Mouse (Mus musculus) lung, embryonic 15.5 days (tissue): ENCODE measurements around the gene Copb1. TPM values are rescaled to one million over a fixed set of nuclear protein-coding genes. Genes with fewer than 3 reads are reported as not detected.
A peak's percentile ranks its signal among the peaks of the same experiment; 100 is the strongest.
"Not testable (repeated sequence)": the region's sequence is repeated elsewhere in the genome, so short reads cannot be mapped to it uniquely, and the experiment has no call there.

Experiments
- ATAC-seq: fragments of 200-750 bp; cut with Nextera tagmentation; 2 replicates; pipeline ENCODE4 v1.8.0; 2017; ENCODE audit warnings: moderate number of reproducible peaks, borderline replicate concordance; ENCODE audit not compliant: low FRiP score, low TSS enrichment; ENCODE audit errors: extremely low read depth
- H3K27ac ChIP-seq: fragments of 300-500 bp; sonication (generic); 2 replicates; pipeline ENCODE4 v1.5.1; 2015; ENCODE audit warnings: moderate library complexity, mild to moderate bottlenecking, inconsistent platforms
- H3K27me3 ChIP-seq: fragments of 300-500 bp; sonication (generic); 2 replicates; pipeline ENCODE4 v1.6.1; 2015; ENCODE audit warnings: inconsistent platforms
- H3K36me3 ChIP-seq: fragments of 300-500 bp; sonication (generic); 2 replicates; pipeline ENCODE4 v1.6.1; 2015; ENCODE audit warnings: inconsistent platforms
- H3K4me1 ChIP-seq: fragments of 300-500 bp; sonication (generic); 2 replicates; pipeline ENCODE4 v1.6.1; 2015; ENCODE audit warnings: inconsistent platforms
- H3K4me2 ChIP-seq: fragments of 300-500 bp; sonication (generic); 2 replicates; pipeline ENCODE4 v1.6.1; 2015; ENCODE audit warnings: inconsistent platforms, mild to moderate bottlenecking, moderate library complexity
- H3K4me3 ChIP-seq: fragments of 300-500 bp; sonication (generic); 2 replicates; pipeline ENCODE4 v1.5.1; 2015; ENCODE audit warnings: mild to moderate bottlenecking, inconsistent platforms
- H3K9ac ChIP-seq: fragments of 300-500 bp; sonication (generic); 2 replicates; pipeline ENCODE4 v1.6.1; 2015; ENCODE audit warnings: inconsistent platforms
- H3K9me3 ChIP-seq: fragments of 300-500 bp; sonication (generic); 2 replicates; pipeline ENCODE4 v1.6.1; 2016; ENCODE audit warnings: inconsistent platforms
- WGBS: fragments of 180-500 bp; shearing (Covaris S2); methylation state at CpG from one replicate; pipeline ENCODE4 v1.1.7; 2015; 5-methylcytosine and 5-hydroxymethylcytosine counted together
- polyA plus RNA-seq: library from polyadenylated mRNA; unstranded; fragments of >200 nt; fragmentation: Nextera tagmentation; extraction: Ambion mirVana; gene quantifications from 2 replicates; pipeline ENCODE4 v1.2.1, GENCODE M21; 2015

Copb1 gene
- polyA plus RNA-seq, 1 experiment from 2014 or later = 126 TPM

GRCm38 (mm10) chr7:114213537-114213936 is 41.0 kb downstream of the Copb1 start:
- Histone ChIP-seq H3K27me3 (no peaks in the 10 kb centered on the region), H3K9ac (no peak overlapping the region), H3K4me2 (no peak overlapping the region), H3K9me3 (no peaks in the 10 kb centered on the region), H3K36me3 (peaks cover 37% of the 10 kb centered on the region), H3K27ac (no peak overlapping the region), H3K4me1 (no peaks in the 10 kb centered on the region), H3K4me3 (no peak overlapping the region)
- no peak for ATAC-seq
- WGBS = 49% methylated on average over 2 of the region's 2 CpGs

GRCm38 (mm10) chr7:114210618-114211017 is 43.9 kb downstream of the Copb1 start:
- H3K36me3 ChIP-seq = peaks cover 19% of the 10 kb centered on the region
- no peak overlapping the region for H3K4me3 ChIP-seq
- H3K4me1 ChIP-seq = no peaks in the 10 kb centered on the region
- no peak overlapping the region for H3K4me2 ChIP-seq
- H3K9ac ChIP-seq = no peak overlapping the region
- H3K9me3 ChIP-seq = no peaks in the 10 kb centered on the region
- 32% methylated on average over 3 of the region's 3 CpGs for WGBS
- H3K27me3 ChIP-seq = no peaks in the 10 kb centered on the region
- no peak for ATAC-seq
- H3K27ac ChIP-seq = no peak overlapping the region

GRCm38 (mm10) chr7:114209841-114210240 is 44.7 kb downstream of the Copb1 start:
- no peaks in the 10 kb centered on the region for H3K9me3 ChIP-seq
- no peaks in the 10 kb centered on the region for H3K4me1 ChIP-seq
- ATAC-seq = no peak
- no peak overlapping the region for H3K4me3 ChIP-seq
- no peak overlapping the region for H3K27ac ChIP-seq
- WGBS = 91% methylated on average over 1 of the region's 1 CpGs
- H3K36me3 ChIP-seq = peaks cover 15% of the 10 kb centered on the region
- no peaks in the 10 kb centered on the region for H3K27me3 ChIP-seq
- H3K4me2 ChIP-seq = no peak overlapping the region
- H3K9ac ChIP-seq = no peak overlapping the region

GRCm38 (mm10) chr7:114203491-114204359 is 50.8 kb downstream of the Copb1 start:
- H3K4me2 ChIP-seq = no peak overlapping the region
- WGBS = 27% methylated on average over 9 of the region's 9 CpGs

GRCm38 (mm10) chr7:114202972-114203404 is 51.5 kb downstream of the Copb1 start:
- peak; percentile 88 for ATAC-seq
- H3K4me3 ChIP-seq = no peak overlapping the region
- no peaks in the 10 kb centered on the region for H3K9me3 ChIP-seq
- H3K27me3 ChIP-seq = no peaks in the 10 kb centered on the region
- WGBS = 36% methylated on average over 5 of the region's 5 CpGs
- H3K4me2 ChIP-seq = no peak overlapping the region
- no peaks in the 10 kb centered on the region for H3K36me3 ChIP-seq
- no peak overlapping the region for H3K9ac ChIP-seq
- peaks cover 45% of the 10 kb centered on the region for H3K4me1 ChIP-seq
- peak overlapping the region; percentile 63; the same call in 1 of the 2 replicates for H3K27ac ChIP-seq

More at GRCm38 (mm10) chr7:114203491-114204359, 50.8 kb downstream of the Copb1 start:
- no peaks in the 10 kb centered on the region for H3K27me3 ChIP-seq
- H3K9ac ChIP-seq = no peak overlapping the region
- peaks cover 40% of the 10 kb centered on the region for H3K4me1 ChIP-seq
- peak overlapping the region; percentile 57 for H3K27ac ChIP-seq
- no peaks in the 10 kb centered on the region for H3K9me3 ChIP-seq
- no peaks in the 10 kb centered on the region for H3K36me3 ChIP-seq
- no peak overlapping the region for H3K4me3 ChIP-seq
- no peak for ATAC-seq

GRCm38 (mm10) chr7:114200651-114201050 is 53.9 kb downstream of the Copb1 start:
- peak overlapping the region; percentile 67 for H3K27ac ChIP-seq
- no peaks in the 10 kb centered on the region for H3K36me3 ChIP-seq
- peak; percentile 35; the same call in 1 of the 2 replicates for ATAC-seq
- H3K27me3 ChIP-seq = no peaks in the 10 kb centered on the region
- no peak overlapping the region for H3K4me2 ChIP-seq
- peaks cover 45% of the 10 kb centered on the region for H3K4me1 ChIP-seq
- 54% methylated on average over 2 of the region's 2 CpGs for WGBS
- no peak overlapping the region for H3K9ac ChIP-seq
- H3K9me3 ChIP-seq = no peaks in the 10 kb centered on the region
- no peak overlapping the region for H3K4me3 ChIP-seq

GRCm38 (mm10) chr7:114199428-114200110 is 54.9 kb downstream of the Copb1 start:
- 30% methylated on average over 3 of the region's 3 CpGs for WGBS
- H3K27me3 ChIP-seq = no peaks in the 10 kb centered on the region
- H3K36me3 ChIP-seq = no peaks in the 10 kb centered on the region
- H3K9ac ChIP-seq = no peak overlapping the region
- ATAC-seq = no peak
- peak overlapping the region; percentile 67 for H3K27ac ChIP-seq
- H3K4me2 ChIP-seq = no peak overlapping the region
- peaks cover 45% of the 10 kb centered on the region for H3K4me1 ChIP-seq
- H3K4me3 ChIP-seq = no peak overlapping the region
- no peaks in the 10 kb centered on the region for H3K9me3 ChIP-seq

GRCm38 (mm10) chr7:114198252-114198651 is 56.3 kb downstream of the Copb1 start:
- H3K9me3 ChIP-seq = no peaks in the 10 kb centered on the region
- no peak overlapping the region for H3K27ac ChIP-seq
- H3K4me2 ChIP-seq = no peak overlapping the region
- 29% methylated on average over 1 of the region's 1 CpGs for WGBS
- no peaks in the 10 kb centered on the region for H3K36me3 ChIP-seq
- peaks cover 35% of the 10 kb centered on the region for H3K4me1 ChIP-seq
- no peak for ATAC-seq
- no peaks in the 10 kb centered on the region for H3K27me3 ChIP-seq
- no peak overlapping the region for H3K4me3 ChIP-seq
- no peak overlapping the region for H3K9ac ChIP-seq

GRCm38 (mm10) chr7:114196588-114196987 is 57.9 kb downstream of the Copb1 start:
- WGBS = 87% methylated on average over 2 of the region's 2 CpGs
- peaks cover 22% of the 10 kb centered on the region for H3K4me1 ChIP-seq
- not testable (repeated sequence) for H3K4me3 ChIP-seq, ATAC-seq, H3K27ac ChIP-seq, H3K4me2 ChIP-seq, H3K36me3 ChIP-seq, H3K9me3 ChIP-seq, H3K9ac ChIP-seq, H3K27me3 ChIP-seq

- H3K27ac ChIP-seq, ATAC-seq, H3K36me3 ChIP-seq, H3K9ac ChIP-seq, H3K27me3 ChIP-seq, H3K4me2 ChIP-seq, H3K9me3 ChIP-seq, H3K4me3 ChIP-seq: not testable (repeated sequence)
- H3K4me1 ChIP-seq = peaks cover 13% of the 10 kb centered on the region
- 64% methylated on average over 2 of the region's 2 CpGs for WGBS
Observed at GRCm38 (mm10) chr7:114194788-114195187, 59.7 kb downstream of the Copb1 start.

- H3K36me3 ChIP-seq = no peaks in the 10 kb centered on the region
- H3K9ac ChIP-seq = no peak overlapping the region
- no peak overlapping the region for H3K4me2 ChIP-seq
- no peaks in the 10 kb centered on the region for H3K27me3 ChIP-seq
- no peak overlapping the region for H3K4me3 ChIP-seq
- H3K9me3 ChIP-seq = no peaks in the 10 kb centered on the region
- H3K27ac ChIP-seq = no peak overlapping the region
- 73% methylated on average over 4 of the region's 4 CpGs for WGBS
- no peak for ATAC-seq
- peaks cover 9% of the 10 kb centered on the region; the same call in 1 of the 2 replicates for H3K4me1 ChIP-seq
Observed at GRCm38 (mm10) chr7:114194224-114194623, 60.3 kb downstream of the Copb1 start.
